Mouse (Mus musculus): ENCODE results near the gene Fam198a. TPM values are rescaled to one million over a fixed set of nuclear protein-coding genes. Genes with fewer than 3 reads are reported as not detected.

Fam198a gene
- polyA plus RNA-seq, 1 experiment from 2014 or later = 2.9 TPM

DNA sequence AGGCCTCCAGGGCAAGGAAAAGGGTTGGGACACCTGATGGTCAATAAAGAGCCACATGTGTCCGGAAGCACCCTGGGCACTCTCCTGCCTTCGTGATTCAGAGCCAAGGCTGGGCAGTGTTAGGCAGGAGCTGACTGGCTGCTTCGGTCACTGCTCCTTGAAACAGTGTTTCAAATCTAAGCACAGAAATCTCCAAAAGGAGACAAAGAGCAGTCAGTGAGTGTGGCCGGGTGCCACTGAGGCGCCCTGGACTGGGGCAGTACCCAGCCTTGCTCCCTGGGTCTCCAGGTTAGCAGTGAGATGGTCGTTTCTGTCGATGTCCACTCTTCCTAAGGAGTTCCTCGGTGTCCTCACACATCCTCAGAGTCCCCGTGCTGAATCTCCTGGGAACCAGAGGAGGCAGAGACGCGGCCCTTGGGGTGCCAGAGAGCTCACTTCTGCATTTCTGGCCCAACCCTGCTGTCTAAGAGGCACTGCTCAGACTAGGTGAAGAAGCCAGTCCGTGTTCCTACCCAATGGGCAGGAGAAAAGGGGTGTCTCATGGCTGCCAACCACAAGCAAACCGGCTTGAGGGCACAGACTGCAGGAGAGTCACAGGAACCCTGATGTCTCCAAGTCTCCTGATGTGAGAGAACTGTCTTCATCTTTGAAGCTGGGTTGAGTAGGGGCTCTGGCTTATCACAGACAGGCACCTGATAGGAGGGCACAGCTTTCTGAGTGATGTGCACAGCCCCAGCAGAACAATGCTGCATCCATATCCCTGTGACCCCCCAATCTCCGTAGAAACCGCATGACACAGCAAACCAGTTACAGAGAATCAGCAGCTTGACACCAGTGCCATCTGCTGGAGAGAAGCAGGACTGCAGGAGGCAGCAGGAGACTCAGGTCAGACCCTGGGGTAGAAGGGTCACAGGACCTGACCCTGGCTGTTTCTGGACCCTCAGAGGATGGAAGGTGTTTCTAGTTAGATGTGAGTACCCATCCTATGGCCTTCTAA lies 34.0 kb downstream of the Fam198a start:
- 0 out of 2 replicates have a peak, but pooled peaks cover 2% of the 10 kb centered on the region for H3K36me3 ChIP-seq (ENCODE audit: control insufficient read depth, insufficient read depth, low read length)
- H3K27ac ChIP-seq (ENCODE audit: low read depth, low read length) = 0 out of 2 replicates have a peak overlapping the region, but pooled peaks have one; percentile 23
- no peak overlapping the region for H3K4me2 ChIP-seq (ENCODE audit: low read length)
- no peaks in the 10 kb centered on the region for H3K9me3 ChIP-seq (ENCODE audit: control insufficient read depth, low read length)
- H3K9ac ChIP-seq (ENCODE audit: low read depth, low read length) = peak overlapping the region; percentile 47; the same call in 1 of the 2 replicates
- peaks cover 6% of the 10 kb centered on the region for H3K4me1 ChIP-seq (ENCODE audit: control insufficient read depth, insufficient read depth, low read depth, low read length)
- 70% methylated on average over 15 of the region's 15 CpGs for WGBS
- no peak overlapping the region for H3K4me3 ChIP-seq (ENCODE audit: low read length)
- H3K27me3 ChIP-seq (replicated peaks; ENCODE audit: control insufficient read depth, insufficient read depth, low read length) = no peaks in the 10 kb centered on the region
- peak; percentile 53; the same call in 1 of the 2 replicates for ATAC-seq

DNA sequence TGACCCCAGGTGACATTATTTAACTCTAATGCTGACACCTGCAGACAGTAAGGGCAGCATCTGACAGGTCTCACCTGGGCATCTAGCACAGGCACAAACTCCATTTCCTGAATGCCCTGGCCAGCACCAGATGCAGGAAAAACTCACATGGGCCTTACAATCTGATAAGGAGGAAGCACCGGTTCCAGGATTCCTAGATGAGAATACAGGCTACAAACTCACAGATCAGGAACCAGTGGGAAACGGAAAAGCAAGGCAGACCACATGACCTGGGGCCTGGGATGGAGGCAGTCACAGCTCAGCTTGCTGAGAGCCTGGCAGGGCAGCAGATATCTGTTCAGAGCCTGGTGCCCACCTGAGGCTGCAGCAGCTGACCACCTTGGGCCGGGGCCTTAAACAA lies 38.1 kb downstream of the Fam198a start:
- Histone ChIP-seq H3K9ac (ENCODE audit: low read depth, low read length) (no peak overlapping the region), H3K27me3 (replicated peaks; ENCODE audit: control insufficient read depth, insufficient read depth, low read length) (no peaks in the 10 kb centered on the region), H3K9me3 (ENCODE audit: control insufficient read depth, low read length) (no peaks in the 10 kb centered on the region), H3K36me3 (ENCODE audit: control insufficient read depth, insufficient read depth, low read length) (0 out of 2 replicates have a peak, but pooled peaks cover 2% of the 10 kb centered on the region), H3K4me1 (ENCODE audit: control insufficient read depth, insufficient read depth, low read depth, low read length) (peaks cover 8% of the 10 kb centered on the region), H3K4me3 (ENCODE audit: low read length) (no peak overlapping the region), H3K4me2 (ENCODE audit: low read length) (no peak overlapping the region), H3K27ac (ENCODE audit: low read depth, low read length) (no peak overlapping the region)
- 67% methylated on average over 3 of the region's 3 CpGs for WGBS
- no peak for ATAC-seq

DNA sequence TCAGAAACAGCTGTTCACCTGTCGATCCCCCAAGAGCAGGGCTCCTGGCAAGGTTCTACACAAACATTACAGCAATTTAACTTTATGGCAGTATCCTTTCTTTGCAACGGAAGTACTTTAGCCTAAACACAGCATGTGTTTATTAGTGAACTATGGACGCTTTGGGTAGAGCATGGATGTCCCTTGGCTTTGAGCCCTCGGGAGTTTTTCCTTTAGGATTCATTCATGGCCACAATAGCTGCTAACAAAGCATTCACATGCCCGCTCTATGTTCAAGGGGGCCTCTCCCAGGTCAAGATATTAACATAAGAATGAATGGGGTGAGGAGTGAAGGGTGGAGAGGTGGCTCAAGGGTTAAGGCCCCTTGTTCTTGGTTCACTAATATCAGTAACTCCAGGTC lies 38.7 kb downstream of the Fam198a start:
- Histone ChIP-seq H3K36me3 (ENCODE audit: control insufficient read depth, insufficient read depth, low read length) (0 out of 2 replicates have a peak, but pooled peaks cover 2% of the 10 kb centered on the region), H3K9me3 (ENCODE audit: control insufficient read depth, low read length) (no peaks in the 10 kb centered on the region), H3K4me3 (ENCODE audit: low read length) (no peak overlapping the region), H3K4me1 (ENCODE audit: control insufficient read depth, insufficient read depth, low read depth, low read length) (peaks cover 14% of the 10 kb centered on the region), H3K27ac (ENCODE audit: low read depth, low read length) (no peak overlapping the region), H3K4me2 (ENCODE audit: low read length) (no peak overlapping the region), H3K27me3 (replicated peaks; ENCODE audit: control insufficient read depth, insufficient read depth, low read length) (no peaks in the 10 kb centered on the region), H3K9ac (ENCODE audit: low read depth, low read length) (no peak overlapping the region)
- 13% methylated on average over 5 of the region's 5 CpGs for WGBS
- ATAC-seq = no peak

DNA sequence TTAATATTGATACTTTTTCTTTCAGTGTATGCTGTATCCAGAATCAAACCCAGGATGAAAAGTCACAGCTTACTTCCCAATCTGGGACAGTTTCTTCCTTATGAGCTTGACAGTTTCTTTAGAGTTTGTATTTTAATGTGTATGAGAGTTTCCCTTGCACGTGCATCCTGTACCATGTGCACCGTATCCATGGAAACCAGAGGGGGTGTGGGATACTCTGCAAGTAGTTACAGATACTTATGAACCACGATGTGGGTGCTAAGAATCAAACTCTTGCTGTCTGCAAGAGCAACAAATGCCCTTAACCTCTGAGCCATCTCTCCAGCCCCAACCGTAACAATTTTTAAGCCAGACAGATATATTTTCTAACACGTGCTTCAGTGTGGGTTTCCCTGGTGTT lies 40.3 kb downstream of the Fam198a start:
- Histone ChIP-seq H3K4me2 (ENCODE audit: low read length) (no peak overlapping the region), H3K9me3 (ENCODE audit: control insufficient read depth, low read length) (no peaks in the 10 kb centered on the region), H3K4me3 (ENCODE audit: low read length) (no peak overlapping the region), H3K27ac (ENCODE audit: low read depth, low read length) (no peak overlapping the region), H3K9ac (ENCODE audit: low read depth, low read length) (no peak overlapping the region), H3K36me3 (ENCODE audit: control insufficient read depth, insufficient read depth, low read length) (0 out of 2 replicates have a peak, but pooled peaks cover 2% of the 10 kb centered on the region), H3K4me1 (ENCODE audit: control insufficient read depth, insufficient read depth, low read depth, low read length) (peaks cover 16% of the 10 kb centered on the region), H3K27me3 (replicated peaks; ENCODE audit: control insufficient read depth, insufficient read depth, low read length) (no peaks in the 10 kb centered on the region)
- WGBS = 59% methylated on average over 5 of the region's 5 CpGs
- no peak for ATAC-seq

DNA sequence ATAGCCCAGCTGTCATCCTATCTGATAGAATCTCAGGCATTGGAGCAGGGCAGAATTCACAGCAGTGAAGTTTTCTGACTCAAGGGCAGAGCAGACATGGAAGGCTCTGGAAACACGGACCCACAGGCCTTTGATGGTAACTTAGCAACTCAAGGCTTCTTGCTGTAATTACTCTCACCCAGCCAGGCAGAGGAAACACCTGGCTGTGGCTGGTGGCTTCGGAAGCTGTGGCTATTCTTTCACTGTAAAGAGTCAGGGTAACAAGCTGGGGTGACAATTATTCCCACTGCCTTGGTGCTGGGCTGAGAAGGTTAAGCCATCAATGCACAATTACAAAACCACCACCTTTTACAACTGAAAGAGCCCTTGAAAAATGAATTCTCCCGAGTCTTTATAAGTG lies 42.3 kb downstream of the Fam198a start:
- Histone ChIP-seq H3K9me3 (ENCODE audit: control insufficient read depth, low read length) (no peaks in the 10 kb centered on the region), H3K27me3 (replicated peaks; ENCODE audit: control insufficient read depth, insufficient read depth, low read length) (no peaks in the 10 kb centered on the region; the same call in 1 of the 2 replicates), H3K9ac (ENCODE audit: low read depth, low read length) (no peak overlapping the region), H3K4me3 (ENCODE audit: low read length) (no peak overlapping the region), H3K27ac (ENCODE audit: low read depth, low read length) (no peak overlapping the region), H3K4me2 (ENCODE audit: low read length) (no peak overlapping the region), H3K4me1 (ENCODE audit: control insufficient read depth, insufficient read depth, low read depth, low read length) (peaks cover 16% of the 10 kb centered on the region), H3K36me3 (ENCODE audit: control insufficient read depth, insufficient read depth, low read length) (0 out of 2 replicates have a peak, but pooled peaks cover 2% of the 10 kb centered on the region)
- ATAC-seq = no peak
- 59% methylated on average over 3 of the region's 3 CpGs for WGBS

DNA sequence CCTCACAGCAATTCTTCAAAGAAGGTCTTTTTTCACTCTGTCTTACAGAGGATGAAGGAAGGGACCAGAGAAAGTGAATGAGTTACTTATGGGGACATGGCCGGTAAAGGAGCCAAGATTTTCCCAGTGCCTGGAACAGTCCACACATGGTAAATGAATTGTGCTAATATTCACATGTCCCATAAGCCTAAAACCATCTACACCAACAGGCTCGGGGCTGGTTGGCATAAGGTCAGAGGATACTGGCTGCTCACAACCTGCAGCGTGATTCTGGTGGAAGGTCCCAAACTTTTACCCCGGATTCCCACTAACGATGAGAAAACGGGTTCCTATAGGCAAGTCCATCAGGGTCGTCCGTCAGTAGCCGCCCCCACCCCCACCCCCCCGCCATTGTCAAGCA lies 44.3 kb downstream of the Fam198a start:
- no peak for ATAC-seq
- H3K9ac ChIP-seq (ENCODE audit: low read depth, low read length) = peak overlapping the region; percentile 95
- H3K27me3 ChIP-seq (replicated peaks; ENCODE audit: control insufficient read depth, insufficient read depth, low read length) = no peaks in the 10 kb centered on the region; the same call in 1 of the 2 replicates
- WGBS = 10% methylated on average over 10 of the region's 10 CpGs
- H3K36me3 ChIP-seq (ENCODE audit: control insufficient read depth, insufficient read depth, low read length) = 0 out of 2 replicates have a peak, but pooled peaks cover 2% of the 10 kb centered on the region
- peak overlapping the region; percentile 90 for H3K4me3 ChIP-seq (ENCODE audit: low read length)
- H3K27ac ChIP-seq (ENCODE audit: low read depth, low read length) = no peak overlapping the region
- no peaks in the 10 kb centered on the region for H3K9me3 ChIP-seq (ENCODE audit: control insufficient read depth, low read length)
- peaks cover 16% of the 10 kb centered on the region for H3K4me1 ChIP-seq (ENCODE audit: control insufficient read depth, insufficient read depth, low read depth, low read length)
- peak overlapping the region; percentile 63 for H3K4me2 ChIP-seq (ENCODE audit: low read length)

DNA sequence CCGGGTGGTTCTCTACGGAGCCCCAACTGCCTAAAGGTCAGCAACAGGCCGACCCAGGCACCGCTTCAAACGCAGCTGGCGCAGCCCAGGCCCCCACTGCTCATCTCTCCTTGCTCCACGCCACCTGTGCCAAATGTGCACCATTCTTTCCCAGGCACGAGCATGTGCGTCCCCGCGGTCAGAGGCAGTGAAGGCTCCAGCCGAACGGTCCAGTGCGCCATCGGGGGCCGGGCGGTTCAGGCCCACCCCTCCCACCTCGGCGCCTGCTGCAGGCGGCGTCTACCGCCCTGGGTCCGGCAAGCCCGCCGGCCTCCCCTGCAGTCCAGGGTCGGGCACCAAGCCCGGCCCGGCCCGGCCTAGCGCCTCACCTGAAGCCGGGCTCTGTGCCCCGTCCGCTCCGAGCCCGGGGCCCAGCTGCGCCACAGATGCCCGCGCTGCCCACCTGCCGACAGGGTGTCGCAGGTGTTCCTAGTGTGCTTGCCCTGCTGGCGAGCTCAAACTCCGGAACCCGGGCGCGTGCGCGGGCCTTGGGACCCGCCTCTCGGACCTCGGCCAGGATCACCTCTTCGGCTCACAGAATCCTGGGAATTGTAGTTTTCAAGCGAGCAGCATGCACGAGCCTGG lies 44.8 kb downstream of the Fam198a start:
- Histone ChIP-seq H3K36me3 (ENCODE audit: control insufficient read depth, insufficient read depth, low read length) (no peaks in the 10 kb centered on the region), H3K9ac (ENCODE audit: low read depth, low read length) (peak overlapping the region; percentile 95), H3K4me2 (ENCODE audit: low read length) (peak overlapping the region; percentile 63), H3K27ac (ENCODE audit: low read depth, low read length) (peak overlapping the region; percentile 62; the same call in 1 of the 2 replicates), H3K4me1 (ENCODE audit: control insufficient read depth, insufficient read depth, low read depth, low read length) (peaks cover 16% of the 10 kb centered on the region), H3K27me3 (replicated peaks; ENCODE audit: control insufficient read depth, insufficient read depth, low read length) (no peaks in the 10 kb centered on the region; the same call in 1 of the 2 replicates), H3K4me3 (ENCODE audit: low read length) (peak overlapping the region; percentile 90), H3K9me3 (ENCODE audit: control insufficient read depth, low read length) (no peaks in the 10 kb centered on the region)
- WGBS = under 1% methylated on average over 52 of the region's 53 CpGs
- peak; percentile 91 for ATAC-seq

DNA sequence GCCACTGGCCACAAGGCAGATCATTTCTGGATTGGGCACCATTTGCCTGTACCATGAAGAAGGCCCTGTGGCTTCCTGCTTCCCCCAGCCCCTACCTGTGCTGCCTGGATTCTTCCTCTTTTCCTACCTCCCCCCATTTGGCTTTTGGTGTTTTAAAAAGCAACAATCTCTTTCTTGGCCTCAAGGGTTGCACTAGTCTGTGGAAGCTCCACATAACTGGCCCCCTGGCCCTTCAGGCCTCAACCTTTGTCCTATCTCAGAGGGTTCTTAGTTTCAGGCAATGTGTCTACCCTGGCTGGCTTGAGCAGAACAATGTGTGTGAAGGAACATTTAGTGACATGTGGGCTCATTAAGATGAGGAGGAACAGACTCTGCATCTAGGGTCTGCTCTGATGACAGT lies 46.2 kb downstream of the Fam198a start, which contains the start of gene Pomgnt2:
TSS of gene Pomgnt2 (minus strand) at position 101 of the 400 bp plus-strand sequence.
- Histone ChIP-seq H3K4me3 (ENCODE audit: low read length) (peak within 1 kb of the TSS; percentile 90), H3K4me2 (ENCODE audit: low read length) (peak within 1 kb of the TSS; percentile 63), H3K4me1 (ENCODE audit: control insufficient read depth, insufficient read depth, low read depth, low read length) (peaks cover 16% of the 10 kb centered on the region), H3K27me3 (replicated peaks; ENCODE audit: control insufficient read depth, insufficient read depth, low read length) (no peaks in the 10 kb centered on the region; the same call in 1 of the 2 replicates), H3K27ac (ENCODE audit: low read depth, low read length) (no peak within 1 kb of the TSS; the same call in 1 of the 2 replicates), H3K36me3 (ENCODE audit: control insufficient read depth, insufficient read depth, low read length) (no peaks in the 10 kb centered on the region), H3K9ac (ENCODE audit: low read depth, low read length) (no peak within 1 kb of the TSS; the same call in 1 of the 2 replicates), H3K9me3 (ENCODE audit: control insufficient read depth, low read length) (no peaks in the 10 kb centered on the region)
- no peak for ATAC-seq

DNA sequence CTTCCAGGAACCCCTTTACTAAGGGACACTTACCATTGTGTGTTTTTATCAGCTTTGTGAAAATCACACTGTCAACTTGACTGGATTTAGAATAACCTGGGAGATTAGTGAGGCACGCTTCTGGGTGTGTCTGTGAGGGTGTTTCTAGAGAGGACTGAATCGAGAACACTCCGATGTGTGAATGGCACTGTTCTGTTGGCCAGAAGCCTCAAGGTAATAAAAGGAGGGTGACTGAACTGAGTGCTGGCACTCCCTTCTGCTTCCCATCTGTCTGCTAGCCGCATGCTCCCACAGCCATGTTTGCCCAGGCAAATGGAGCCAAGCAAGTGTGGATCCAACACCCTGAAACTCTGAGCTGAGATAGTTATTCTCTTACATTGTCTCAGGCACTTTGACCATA lies 47.2 kb downstream of the Fam198a start:
- Histone ChIP-seq H3K27me3 (replicated peaks; ENCODE audit: control insufficient read depth, insufficient read depth, low read length) (no peaks in the 10 kb centered on the region; the same call in 1 of the 2 replicates), H3K27ac (ENCODE audit: low read depth, low read length) (no peak overlapping the region), H3K36me3 (ENCODE audit: control insufficient read depth, insufficient read depth, low read length) (no peaks in the 10 kb centered on the region), H3K4me3 (ENCODE audit: low read length) (no peak overlapping the region), H3K4me2 (ENCODE audit: low read length) (no peak overlapping the region), H3K9ac (ENCODE audit: low read depth, low read length) (no peak overlapping the region), H3K4me1 (ENCODE audit: control insufficient read depth, insufficient read depth, low read depth, low read length) (peaks cover 16% of the 10 kb centered on the region), H3K9me3 (ENCODE audit: control insufficient read depth, low read length) (no peaks in the 10 kb centered on the region)
- WGBS = 81% methylated on average over 4 of the region's 4 CpGs
- ATAC-seq = no peak
